In the genomic region with DNA sequence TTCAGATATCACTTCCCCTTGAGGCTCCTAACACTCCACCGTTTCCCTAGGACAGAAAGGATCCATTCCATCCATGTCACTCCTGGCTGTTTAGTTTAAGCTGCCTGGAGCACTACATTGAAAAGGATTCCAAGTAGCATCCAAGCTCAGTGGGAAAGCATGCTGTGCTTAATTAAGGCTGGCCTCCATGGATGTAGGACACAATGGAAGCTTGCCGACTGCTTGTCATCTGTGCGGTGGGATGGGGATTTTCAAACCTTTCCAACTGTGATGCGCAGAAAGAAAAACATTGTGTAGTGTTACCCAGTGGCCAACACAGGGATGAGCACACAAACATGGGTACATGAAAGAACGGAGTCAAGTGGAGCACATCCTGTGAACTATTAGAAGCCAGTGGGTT, we compare ENCODE assay signal across 7 mouse cellular contexts.
"Had no signal": no experiment of that assay in that cellular context is flagged by ENCODE, and none has a peak within 500 bp of the region (broad histone marks: within the 10 kb centered on the region; RNA-seq: fewer than 3 reads in every experiment).

No protein-coding gene starts in this region.

- DNase-seq: kidney, adult 2 months; kidney, postnatal 14 days; layer of hippocampus, adult 9-11 months; lung, embryonic 14.5 days; lung, postnatal 10 days; lung, postnatal 4 days; thymus, postnatal 4 days had no signal
